Mouse (Mus musculus): ENCODE measurements around the gene Asic5. TPM values are rescaled to one million over a fixed set of nuclear protein-coding genes. Genes with fewer than 3 reads are reported as not detected.

Asic5 gene
- polyA plus RNA-seq, 1 experiment from 2014 or later = not detected

DNA sequence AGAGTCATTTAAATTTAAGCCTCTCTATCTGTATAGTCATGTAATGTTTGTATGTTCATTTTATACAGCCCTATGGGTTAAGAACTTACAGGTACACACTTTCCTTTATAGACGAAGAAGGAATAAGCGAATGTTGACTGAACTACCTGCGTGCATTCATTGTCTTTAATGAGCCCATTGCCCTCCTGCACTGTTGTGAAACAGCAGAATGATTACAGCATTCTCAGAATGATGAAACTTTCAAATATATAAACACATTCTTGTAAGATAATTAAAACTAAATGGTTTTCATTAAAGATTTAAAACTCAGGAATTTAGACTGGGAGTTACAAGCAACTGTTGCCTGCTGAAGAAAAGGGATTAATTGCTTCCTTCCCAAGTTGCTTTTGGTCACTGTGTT, 5.5 kb downstream of the Asic5 start:
- H3K4me1 ChIP-seq (replicated peaks; ENCODE audit: control insufficient read depth, insufficient read depth, low read length) = no peaks in the 10 kb centered on the region
- no peaks in the 10 kb centered on the region for H3K27me3 ChIP-seq (ENCODE audit: control insufficient read depth, insufficient read depth, low read length)
- H3K36me3 ChIP-seq (ENCODE audit: control insufficient read depth, insufficient read depth, low read length) = no peaks in the 10 kb centered on the region
- ATAC-seq (replicated peaks; ENCODE audit: low FRiP score) = no peak
- H3K27ac ChIP-seq (ENCODE audit: low read depth, low read length) = no peak overlapping the region
- DNase-seq (ENCODE audit: low spot score) = no peak
- H3K9me3 ChIP-seq (ENCODE audit: control insufficient read depth, low read length) = no peaks in the 10 kb centered on the region
- H3K4me3 ChIP-seq (ENCODE audit: low read depth, low read length) = no peak overlapping the region
- no peak overlapping the region for H3K9ac ChIP-seq (ENCODE audit: low read length)
- 94% methylated on average over 3 of the region's 3 CpGs for WGBS
- no peak overlapping the region for H3K4me2 ChIP-seq (ENCODE audit: low read depth, low read length, severe bottlenecking)

DNA sequence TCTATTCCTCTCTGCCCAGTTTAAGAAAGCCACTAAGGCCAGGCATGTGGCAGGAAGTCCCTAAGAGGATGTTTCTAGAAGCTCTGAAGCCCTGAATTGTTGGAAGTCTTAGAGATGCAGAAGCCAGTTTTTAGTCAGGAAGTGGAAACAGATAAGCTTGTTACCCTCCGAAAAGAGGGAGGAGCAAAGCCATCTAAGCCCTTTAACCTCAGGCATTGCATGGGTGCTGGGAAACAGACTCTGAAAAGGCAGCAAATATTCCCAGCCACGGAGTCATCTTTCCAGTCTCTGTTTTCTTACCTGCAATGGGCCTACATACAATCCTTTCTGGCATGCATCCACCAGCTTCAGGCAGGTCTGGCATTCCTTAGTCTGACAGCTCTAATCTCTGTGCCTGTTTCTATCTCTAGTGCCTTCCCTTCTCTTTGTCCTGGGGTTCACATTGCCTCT, 7.6 kb downstream of the Asic5 start:
- Histone ChIP-seq H3K9ac (ENCODE audit: low read length) (no peak overlapping the region), H3K9me3 (ENCODE audit: control insufficient read depth, low read length) (no peaks in the 10 kb centered on the region), H3K36me3 (ENCODE audit: control insufficient read depth, insufficient read depth, low read length) (no peaks in the 10 kb centered on the region), H3K27ac (ENCODE audit: low read depth, low read length) (no peak overlapping the region), H3K4me3 (ENCODE audit: low read depth, low read length) (no peak overlapping the region), H3K4me2 (ENCODE audit: low read depth, low read length, severe bottlenecking) (no peak overlapping the region), H3K4me1 (replicated peaks; ENCODE audit: control insufficient read depth, insufficient read depth, low read length) (no peaks in the 10 kb centered on the region), H3K27me3 (ENCODE audit: control insufficient read depth, insufficient read depth, low read length) (no peaks in the 10 kb centered on the region)
- no peak for ATAC-seq (replicated peaks; ENCODE audit: low FRiP score)
- DNase-seq (ENCODE audit: low spot score) = no peak
- WGBS = 44% methylated on average over 2 of the region's 2 CpGs

DNA sequence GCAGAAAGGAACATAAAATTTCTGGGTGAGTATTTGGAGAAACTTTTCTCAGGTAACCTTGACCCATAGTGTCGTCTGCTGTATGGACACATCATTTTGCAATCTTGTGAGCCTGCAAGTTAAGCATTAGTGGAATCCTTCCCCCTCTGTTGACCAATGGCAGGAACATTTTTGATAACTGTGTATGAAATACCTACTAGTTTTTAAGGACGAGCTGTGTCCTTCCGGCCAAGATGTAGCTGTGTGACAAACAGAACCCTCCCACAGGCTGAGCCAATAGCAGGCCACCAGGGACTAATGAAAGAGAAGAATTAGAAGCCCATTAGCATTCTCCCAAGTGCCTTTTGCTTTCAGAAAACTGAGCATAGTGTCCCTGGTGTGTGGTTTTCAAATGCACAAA, 8.4 kb downstream of the Asic5 start:
- no peaks in the 10 kb centered on the region for H3K36me3 ChIP-seq (ENCODE audit: control insufficient read depth, insufficient read depth, low read length)
- H3K27ac ChIP-seq (ENCODE audit: low read depth, low read length) = no peak overlapping the region
- H3K4me1 ChIP-seq (replicated peaks; ENCODE audit: control insufficient read depth, insufficient read depth, low read length) = no peaks in the 10 kb centered on the region
- no peak overlapping the region for H3K4me3 ChIP-seq (ENCODE audit: low read depth, low read length)
- no peaks in the 10 kb centered on the region for H3K9me3 ChIP-seq (ENCODE audit: control insufficient read depth, low read length)
- no peak overlapping the region for H3K9ac ChIP-seq (ENCODE audit: low read length)
- H3K4me2 ChIP-seq (ENCODE audit: low read depth, low read length, severe bottlenecking) = no peak overlapping the region
- 72% methylated on average over 3 of the region's 3 CpGs for WGBS
- DNase-seq (ENCODE audit: low spot score) (no peak), ATAC-seq (replicated peaks; ENCODE audit: low FRiP score) (no peak)
- no peaks in the 10 kb centered on the region for H3K27me3 ChIP-seq (ENCODE audit: control insufficient read depth, insufficient read depth, low read length)

DNA sequence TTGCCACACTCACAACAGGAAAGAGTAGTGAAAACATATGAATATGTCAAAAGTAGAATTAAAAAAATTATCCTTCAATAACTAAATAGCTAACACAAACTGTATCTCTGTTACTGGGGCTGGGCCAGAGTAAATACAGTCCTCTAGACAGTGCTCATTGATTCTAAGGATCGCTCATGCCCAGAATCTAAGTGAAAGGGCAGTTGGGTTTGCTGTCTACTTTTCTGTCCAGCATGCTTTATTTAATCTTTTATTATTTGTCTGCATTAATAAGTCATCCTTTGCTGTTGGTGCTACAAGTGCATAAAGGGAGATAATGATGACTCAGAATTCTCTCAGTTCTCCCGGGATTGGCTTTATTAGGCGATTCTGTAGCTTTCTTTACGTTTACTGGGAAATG, 13.3 kb downstream of the Asic5 start:
- Histone ChIP-seq H3K27me3 (ENCODE audit: control insufficient read depth, insufficient read depth, low read length) (no peaks in the 10 kb centered on the region), H3K4me3 (ENCODE audit: low read depth, low read length) (no peak overlapping the region), H3K4me1 (replicated peaks; ENCODE audit: control insufficient read depth, insufficient read depth, low read length) (no peaks in the 10 kb centered on the region), H3K4me2 (ENCODE audit: low read depth, low read length, severe bottlenecking) (no peak overlapping the region), H3K9me3 (ENCODE audit: control insufficient read depth, low read length) (no peaks in the 10 kb centered on the region), H3K27ac (ENCODE audit: low read depth, low read length) (no peak overlapping the region), H3K36me3 (ENCODE audit: control insufficient read depth, insufficient read depth, low read length) (no peaks in the 10 kb centered on the region), H3K9ac (ENCODE audit: low read length) (no peak overlapping the region)
- DNase-seq (ENCODE audit: low spot score) = no peak
- ATAC-seq (replicated peaks; ENCODE audit: low FRiP score) = no peak
- WGBS = 44% methylated on average over 4 of the region's 4 CpGs

DNA sequence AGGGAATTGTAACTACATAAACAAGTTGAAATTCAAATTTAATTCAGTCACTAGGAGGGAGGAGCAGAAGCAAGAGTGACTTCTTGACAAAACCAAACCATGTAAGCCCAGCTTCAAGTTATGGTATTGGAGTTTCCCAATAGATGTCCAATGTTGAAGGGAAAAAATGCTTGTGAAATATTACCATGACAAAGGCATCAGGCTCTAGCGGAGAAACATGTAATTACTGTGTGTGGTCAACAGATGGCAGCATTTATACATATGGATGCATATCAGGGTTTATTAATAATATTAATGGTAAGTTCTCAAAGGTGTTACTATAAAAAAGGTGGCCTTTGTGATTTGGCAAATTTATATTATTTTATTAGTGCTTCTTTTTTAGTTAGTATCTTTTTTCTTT, 13.9 kb downstream of the Asic5 start:
- ATAC-seq (replicated peaks; ENCODE audit: low FRiP score) (peak; percentile 68), DNase-seq (ENCODE audit: low spot score) (no peak)
- Histone ChIP-seq H3K27me3 (ENCODE audit: control insufficient read depth, insufficient read depth, low read length) (no peaks in the 10 kb centered on the region), H3K36me3 (ENCODE audit: control insufficient read depth, insufficient read depth, low read length) (no peaks in the 10 kb centered on the region), H3K9me3 (ENCODE audit: control insufficient read depth, low read length) (no peaks in the 10 kb centered on the region), H3K4me3 (ENCODE audit: low read depth, low read length) (no peak overlapping the region), H3K27ac (ENCODE audit: low read depth, low read length) (no peak overlapping the region), H3K9ac (ENCODE audit: low read length) (no peak overlapping the region), H3K4me2 (ENCODE audit: low read depth, low read length, severe bottlenecking) (no peak overlapping the region), H3K4me1 (replicated peaks; ENCODE audit: control insufficient read depth, insufficient read depth, low read length) (no peaks in the 10 kb centered on the region)
- 3% methylated on average over 1 of the region's 1 CpGs for WGBS

DNA sequence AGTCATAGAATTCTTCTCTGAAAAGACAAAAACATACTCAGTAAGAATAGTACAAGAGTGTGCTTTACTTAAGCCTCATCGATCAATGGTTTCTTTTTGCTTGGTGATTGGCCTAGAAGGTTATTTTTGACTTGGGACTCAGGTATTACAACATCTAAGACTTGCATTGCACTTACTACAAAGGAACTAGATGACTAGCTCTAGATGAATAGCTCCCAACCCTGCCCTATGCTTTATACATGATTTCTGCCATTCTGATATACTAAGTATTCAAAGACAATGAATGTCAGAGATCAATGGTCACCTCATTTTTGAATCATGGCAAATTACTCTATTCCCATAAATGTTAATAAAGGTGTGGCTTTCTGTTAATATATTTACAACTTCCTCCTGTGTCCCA, 24.9 kb downstream of the Asic5 start:
- no peaks in the 10 kb centered on the region for H3K4me1 ChIP-seq (replicated peaks; ENCODE audit: control insufficient read depth, insufficient read depth, low read length)
- H3K9ac ChIP-seq (ENCODE audit: low read length) = no peak overlapping the region
- no peaks in the 10 kb centered on the region for H3K9me3 ChIP-seq (ENCODE audit: control insufficient read depth, low read length)
- DNase-seq (ENCODE audit: low spot score) = no peak
- H3K4me3 ChIP-seq (ENCODE audit: low read depth, low read length) = no peak overlapping the region
- no peak overlapping the region for H3K4me2 ChIP-seq (ENCODE audit: low read depth, low read length, severe bottlenecking)
- H3K27ac ChIP-seq (ENCODE audit: low read depth, low read length) = no peak overlapping the region
- ATAC-seq (replicated peaks; ENCODE audit: low FRiP score) = no peak
- no peaks in the 10 kb centered on the region for H3K36me3 ChIP-seq (ENCODE audit: control insufficient read depth, insufficient read depth, low read length)
- no peaks in the 10 kb centered on the region for H3K27me3 ChIP-seq (ENCODE audit: control insufficient read depth, insufficient read depth, low read length)
- WGBS = 98% methylated on average over 1 of the region's 1 CpGs

DNA sequence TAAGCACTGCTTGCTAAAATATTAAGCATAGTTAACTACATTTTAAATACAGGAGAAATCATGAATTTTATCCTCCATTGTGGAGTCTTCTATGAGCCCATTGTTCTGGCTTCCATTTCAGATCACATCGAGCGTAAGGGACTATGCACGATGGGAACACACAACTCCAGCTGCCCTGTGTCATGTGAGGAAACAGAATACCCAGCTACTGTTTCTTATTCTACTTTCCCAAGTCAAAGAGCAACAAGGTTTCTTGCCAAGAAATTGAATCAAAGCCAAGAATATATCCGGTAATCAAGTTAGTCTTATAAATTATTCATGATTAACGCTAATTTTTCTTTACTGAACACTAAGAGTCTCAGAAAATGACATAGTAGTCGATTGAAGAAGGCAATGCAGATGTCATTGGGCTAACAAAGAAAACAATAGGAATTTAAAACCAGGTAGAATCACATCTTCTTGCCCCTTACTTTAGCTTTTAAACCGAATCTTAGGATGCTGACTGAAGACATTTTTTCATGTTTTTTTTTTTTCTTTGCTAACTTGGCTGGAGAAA, 32.1 kb downstream of the Asic5 start:
- Histone ChIP-seq H3K27ac (ENCODE audit: low read depth, low read length) (no peak overlapping the region), H3K36me3 (ENCODE audit: control insufficient read depth, insufficient read depth, low read length) (no peaks in the 10 kb centered on the region), H3K27me3 (ENCODE audit: control insufficient read depth, insufficient read depth, low read length) (no peaks in the 10 kb centered on the region), H3K9ac (ENCODE audit: low read length) (no peak overlapping the region), H3K9me3 (ENCODE audit: control insufficient read depth, low read length) (no peaks in the 10 kb centered on the region), H3K4me2 (ENCODE audit: low read depth, low read length, severe bottlenecking) (no peak overlapping the region), H3K4me3 (ENCODE audit: low read depth, low read length) (no peak overlapping the region), H3K4me1 (replicated peaks; ENCODE audit: control insufficient read depth, insufficient read depth, low read length) (no peaks in the 10 kb centered on the region)
- WGBS = 63% methylated on average over 7 of the region's 7 CpGs
- ATAC-seq (replicated peaks; ENCODE audit: low FRiP score) (no peak), DNase-seq (ENCODE audit: low spot score) (no peak)

DNA sequence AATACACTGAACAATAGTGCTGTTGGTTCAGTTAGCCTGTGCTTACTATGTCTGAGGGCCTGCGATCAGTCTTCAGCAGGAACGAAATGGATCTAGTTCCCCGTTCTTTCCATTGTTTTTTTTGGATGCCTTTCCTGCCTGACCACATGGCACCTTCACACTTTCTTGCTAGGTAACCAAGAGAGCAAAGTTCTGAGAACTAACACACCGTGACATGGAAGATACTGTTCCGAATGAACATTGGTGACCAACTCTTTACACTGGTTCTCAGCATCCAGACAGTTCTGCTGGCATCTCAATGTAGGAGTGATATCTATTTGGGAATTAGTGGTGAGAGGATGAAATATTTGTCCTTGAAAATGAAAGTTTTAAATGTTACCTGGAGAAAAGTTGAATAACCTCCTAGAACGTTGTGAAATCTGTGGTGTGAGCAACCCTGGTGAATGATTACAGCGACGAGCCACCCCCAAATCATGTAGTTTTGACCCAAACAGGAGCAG, 40.4 kb downstream of the Asic5 start:
- H3K27ac ChIP-seq (ENCODE audit: low read depth, low read length) = no peak overlapping the region

DNA sequence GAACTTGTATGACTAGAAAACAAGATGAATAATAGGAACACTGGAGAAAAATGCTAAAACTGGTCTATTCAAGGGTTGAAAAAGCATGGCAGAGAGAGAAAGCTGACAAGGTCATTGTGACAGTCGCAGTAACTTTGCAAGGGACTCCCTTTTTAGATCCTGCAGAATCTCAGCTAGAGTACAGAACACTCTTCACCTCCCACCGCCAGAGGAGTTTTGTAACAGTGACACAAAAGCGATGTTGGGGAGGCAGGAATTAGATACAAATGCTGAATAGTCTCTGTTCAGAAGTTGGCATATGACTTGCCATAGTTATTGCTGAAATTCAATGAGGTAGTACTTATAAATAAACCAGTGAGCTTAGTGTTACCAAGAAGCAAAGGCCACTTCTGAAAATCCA, 41.0 kb downstream of the Asic5 start:
- 82% methylated on average over 3 of the region's 3 CpGs for WGBS
- H3K4me2 ChIP-seq (ENCODE audit: low read depth, low read length, severe bottlenecking) = no peak overlapping the region
- DNase-seq (ENCODE audit: low spot score) (no peak), ATAC-seq (replicated peaks; ENCODE audit: low FRiP score) (no peak)
- no peak overlapping the region for H3K4me3 ChIP-seq (ENCODE audit: low read depth, low read length)
- H3K9me3 ChIP-seq (ENCODE audit: control insufficient read depth, low read length) = no peaks in the 10 kb centered on the region
- H3K36me3 ChIP-seq (ENCODE audit: control insufficient read depth, insufficient read depth, low read length) = no peaks in the 10 kb centered on the region
- H3K9ac ChIP-seq (ENCODE audit: low read length) = no peak overlapping the region
- H3K4me1 ChIP-seq (replicated peaks; ENCODE audit: control insufficient read depth, insufficient read depth, low read length) = no peaks in the 10 kb centered on the region
- no peak overlapping the region for H3K27ac ChIP-seq (ENCODE audit: low read depth, low read length)
- H3K27me3 ChIP-seq (ENCODE audit: control insufficient read depth, insufficient read depth, low read length) = no peaks in the 10 kb centered on the region

More for the DNA sequence above, 40.4 kb downstream of the Asic5 start:
- Histone ChIP-seq H3K27me3 (ENCODE audit: control insufficient read depth, insufficient read depth, low read length) (no peaks in the 10 kb centered on the region), H3K4me2 (ENCODE audit: low read depth, low read length, severe bottlenecking) (no peak overlapping the region), H3K9ac (ENCODE audit: low read length) (no peak overlapping the region), H3K36me3 (ENCODE audit: control insufficient read depth, insufficient read depth, low read length) (no peaks in the 10 kb centered on the region), H3K4me1 (replicated peaks; ENCODE audit: control insufficient read depth, insufficient read depth, low read length) (no peaks in the 10 kb centered on the region), H3K4me3 (ENCODE audit: low read depth, low read length) (no peak overlapping the region), H3K9me3 (ENCODE audit: control insufficient read depth, low read length) (no peaks in the 10 kb centered on the region)
- ATAC-seq (replicated peaks; ENCODE audit: low FRiP score) (no peak), DNase-seq (ENCODE audit: low spot score) (no peak)
- WGBS = 90% methylated on average over 8 of the region's 8 CpGs

Measured in forebrain, embryonic 11.5 days (tissue).